Mouse (Mus musculus) layer of hippocampus, postnatal 36 days (tissue): Measurements from ENCODE around the gene Slc19a3. TPM values are rescaled to one million over a fixed set of nuclear protein-coding genes. Genes with fewer than 3 reads are reported as not detected.

Experiments used
- DNase-seq, 2 experiments: peaks; one replicate each; pipeline ENCODE4 v3.0.0; 2022
- total RNA-seq, 2 experiments: library from RNA; stranded (reverse); gene quantifications; 2 replicates each; pipeline ENCODE4 v1.2.3; 2021

Slc19a3 gene
- 1 to 10 TPM; 1.8 to 2.1 TPM for total RNA-seq

GRCm38 (mm10) chr1:83038109-83038672 lies at the start of gene Slc19a3:
Slc19a3 (minus strand) TSS chr1:83038448.
- DNase-seq = peak; percentile 20 to 45

DNA sequence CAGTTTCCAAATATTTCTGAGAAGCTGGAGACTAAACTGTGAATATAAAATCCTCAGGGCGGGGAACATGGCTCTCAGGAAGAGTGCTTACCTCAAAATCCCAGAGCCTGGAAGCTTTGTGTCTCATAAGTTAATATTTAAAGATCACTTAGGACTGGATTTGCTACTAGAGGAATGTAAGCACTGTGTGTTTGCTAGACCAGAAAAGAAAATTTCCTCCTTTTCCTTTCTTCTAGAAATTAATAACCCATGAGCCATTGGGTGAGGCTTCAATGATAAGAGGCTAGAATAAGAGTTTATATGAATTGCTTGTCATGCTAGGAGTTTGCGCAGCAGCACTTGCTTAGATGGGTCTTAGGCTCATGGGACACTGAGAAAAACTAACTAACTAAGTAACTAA lies 46.5 kb upstream of the Slc19a3 start:
- no peak for DNase-seq

GRCm38 (mm10) chr1:83077016-83077415 lies 38.8 kb upstream of the Slc19a3 start:
- no peak for DNase-seq

- DNase-seq = peak in 1 of 2 experiments; percentile 15
Measured at GRCm38 (mm10) chr1:83076190-83076917, 38.1 kb upstream of the Slc19a3 start.

GRCm38 (mm10) chr1:83075526-83076189 lies 37.4 kb upstream of the Slc19a3 start:
- DNase-seq = no peak

- no peak for DNase-seq
Measured at GRCm38 (mm10) chr1:83067205-83067604, 29.0 kb upstream of the Slc19a3 start.

DNA sequence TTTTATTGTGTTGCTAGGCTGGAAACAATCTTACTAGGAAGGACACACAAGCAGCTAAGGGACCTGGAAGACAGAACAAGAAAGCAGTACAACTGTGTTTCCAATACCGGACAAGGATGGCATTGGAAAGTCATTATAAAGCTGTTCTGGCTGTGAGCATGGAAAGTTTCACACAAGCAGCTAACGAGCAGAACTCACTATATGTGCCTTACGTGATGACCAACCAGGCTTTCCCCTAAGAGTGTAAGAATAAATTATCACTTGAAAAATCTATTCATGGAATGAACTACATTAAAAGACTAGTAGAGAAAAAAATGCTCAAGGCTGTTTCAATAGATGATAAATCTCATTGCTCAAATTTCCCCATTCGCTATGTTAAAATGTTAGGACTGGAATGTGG lies 28.3 kb upstream of the Slc19a3 start:
- no peak for DNase-seq

DNA sequence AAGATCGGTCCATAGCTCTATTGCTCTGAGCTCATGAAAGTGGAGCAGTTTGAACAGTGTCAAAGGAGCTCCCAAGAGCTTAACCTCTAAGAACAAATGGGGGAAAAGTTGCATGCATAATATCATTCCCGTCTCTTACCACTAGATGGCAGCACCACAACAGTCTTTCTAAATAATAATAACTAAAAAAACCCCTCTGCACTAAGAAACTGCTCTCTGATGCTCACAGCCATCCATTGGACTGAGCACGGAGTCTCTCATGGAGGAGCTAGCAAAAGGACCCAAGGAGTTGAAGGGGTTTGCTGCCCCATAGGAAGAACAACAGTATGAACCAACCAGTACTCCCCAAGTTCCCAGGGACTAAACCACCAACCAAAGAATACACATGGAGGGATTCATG lies 26.6 kb upstream of the Slc19a3 start:
- DNase-seq = no peak

DNA sequence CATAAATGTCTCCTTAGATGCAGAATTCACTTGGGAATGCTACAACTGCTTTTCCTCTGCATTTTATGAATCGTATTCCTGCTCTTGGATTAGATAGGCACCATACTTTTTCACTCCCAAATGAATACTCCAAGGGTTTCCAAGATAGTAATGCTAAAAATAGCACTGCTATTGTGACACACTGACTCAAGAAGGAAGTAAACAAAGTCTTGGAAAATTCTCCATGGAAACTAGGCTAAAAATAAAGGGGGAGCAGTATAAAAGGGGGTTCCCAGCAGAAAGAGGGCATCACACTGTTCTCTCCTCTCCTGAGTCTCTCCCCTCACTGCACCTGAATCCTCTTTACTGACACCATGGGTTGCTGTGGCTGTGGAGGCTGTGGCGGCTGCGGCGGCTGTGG lies 22.4 kb upstream of the Slc19a3 start, which contains the start of gene Krtap28-13:
TSS of gene Krtap28-13 (plus strand) at position 288 of the 400 bp plus-strand sequence.
- DNase-seq = no peak

- no peak for DNase-seq
Measured at GRCm38 (mm10) chr1:83059278-83059677, 21.0 kb upstream of the Slc19a3 start, which contains the start of gene A030005K14Rik. A030005K14Rik (minus strand) TSS chr1:83059378.

DNA sequence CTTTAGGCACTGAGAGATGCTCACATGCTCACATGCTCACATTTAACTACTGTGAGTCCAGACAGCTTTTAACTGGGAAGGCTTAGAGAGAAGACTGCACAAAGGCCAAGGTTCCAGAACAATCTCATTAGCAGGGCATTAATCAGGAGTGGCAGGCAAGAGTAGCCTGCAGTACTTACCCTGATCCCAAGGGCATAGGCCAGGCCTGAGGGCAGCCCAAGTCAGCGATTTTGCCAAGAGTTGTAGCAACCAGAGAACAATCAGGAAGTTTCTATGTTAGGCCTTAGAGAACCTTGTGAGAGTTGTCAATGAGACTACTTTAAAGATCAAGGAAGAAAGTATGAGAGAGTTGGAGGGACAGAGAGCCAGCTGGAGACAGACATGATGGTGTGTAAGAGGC lies 20.2 kb upstream of the Slc19a3 start:
- no peak for DNase-seq

- DNase-seq = no peak
Measured at GRCm38 (mm10) chr1:83044882-83045427, 6.7 kb upstream of the Slc19a3 start, which contains the start of gene Gm47969. Gm47969 (plus strand) TSS chr1:83044932.

- DNase-seq = no peak
Measured at GRCm38 (mm10) chr1:83042380-83042779, 4.1 kb upstream of the Slc19a3 start, which contains the start of gene Krtap28-10. Krtap28-10 (minus strand) TSS chr1:83042480.

DNA sequence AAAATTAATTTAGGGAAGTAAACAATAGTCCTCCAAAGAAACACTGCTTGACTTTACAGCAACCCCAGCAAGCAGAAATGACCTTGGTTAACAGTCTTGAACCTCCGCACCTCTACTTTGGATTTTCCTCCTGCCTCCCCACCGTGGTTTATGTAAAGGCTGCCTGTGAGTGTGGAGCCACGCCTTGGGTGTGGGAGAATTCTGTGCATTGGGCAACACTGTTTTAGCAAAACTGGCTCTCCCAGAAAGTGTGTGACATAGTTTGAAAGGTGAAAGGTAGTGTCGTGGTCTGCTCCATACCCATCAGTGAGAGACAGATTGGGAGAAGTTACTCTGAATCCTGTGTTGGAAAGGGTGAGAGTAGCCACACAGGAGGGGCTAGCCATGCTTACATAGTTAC lies 832 bp upstream of the Slc19a3 start:
- no peak for DNase-seq

- no peak for DNase-seq
Measured at GRCm38 (mm10) chr1:83036892-83037667, 1.2 kb downstream of the Slc19a3 start.

- DNase-seq = no peak
Measured at GRCm38 (mm10) chr1:83034509-83034908, 3.7 kb downstream of the Slc19a3 start.

DNA sequence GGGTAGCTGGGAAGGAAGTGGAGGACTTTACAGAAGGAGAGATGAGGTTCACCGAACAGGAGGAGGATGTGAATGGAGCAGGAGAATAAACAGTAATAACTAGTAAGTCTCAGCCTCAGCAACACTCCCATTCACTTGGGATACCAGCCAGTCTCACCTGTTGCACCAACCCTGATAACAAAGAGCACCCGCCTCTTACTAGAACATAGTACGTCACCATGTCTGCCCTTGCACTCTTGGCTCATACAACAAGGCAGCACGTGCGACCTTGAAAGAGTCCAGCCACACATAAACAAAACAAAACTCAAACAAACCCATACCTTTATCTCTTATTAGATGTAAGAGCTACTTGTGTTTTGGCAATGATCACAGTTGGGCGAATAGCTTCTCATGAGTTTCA lies 5.7 kb downstream of the Slc19a3 start:
- DNase-seq = no peak

DNA sequence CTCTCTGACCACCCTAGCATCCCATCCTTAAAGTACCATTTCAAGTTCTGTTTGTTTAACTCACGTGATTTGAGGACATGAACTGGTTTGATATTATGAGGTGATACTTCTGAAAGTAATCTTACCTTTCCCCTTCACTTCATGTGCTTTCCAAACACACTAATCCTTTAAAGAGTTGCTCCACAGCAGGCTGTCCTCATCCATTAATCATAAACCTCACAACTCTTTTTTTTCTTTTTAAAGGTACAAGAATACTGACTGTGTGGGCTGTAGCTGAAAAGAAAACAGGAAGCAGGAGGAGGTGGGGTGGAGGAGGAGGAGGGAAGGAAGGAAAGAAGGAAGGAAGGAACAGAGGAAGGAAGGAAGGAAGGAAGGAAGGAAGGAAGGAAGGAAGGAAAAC lies 6.3 kb downstream of the Slc19a3 start:
- no peak for DNase-seq

GRCm38 (mm10) chr1:83016556-83016955 lies 21.7 kb downstream of the Slc19a3 start:
- no peak for DNase-seq

DNA sequence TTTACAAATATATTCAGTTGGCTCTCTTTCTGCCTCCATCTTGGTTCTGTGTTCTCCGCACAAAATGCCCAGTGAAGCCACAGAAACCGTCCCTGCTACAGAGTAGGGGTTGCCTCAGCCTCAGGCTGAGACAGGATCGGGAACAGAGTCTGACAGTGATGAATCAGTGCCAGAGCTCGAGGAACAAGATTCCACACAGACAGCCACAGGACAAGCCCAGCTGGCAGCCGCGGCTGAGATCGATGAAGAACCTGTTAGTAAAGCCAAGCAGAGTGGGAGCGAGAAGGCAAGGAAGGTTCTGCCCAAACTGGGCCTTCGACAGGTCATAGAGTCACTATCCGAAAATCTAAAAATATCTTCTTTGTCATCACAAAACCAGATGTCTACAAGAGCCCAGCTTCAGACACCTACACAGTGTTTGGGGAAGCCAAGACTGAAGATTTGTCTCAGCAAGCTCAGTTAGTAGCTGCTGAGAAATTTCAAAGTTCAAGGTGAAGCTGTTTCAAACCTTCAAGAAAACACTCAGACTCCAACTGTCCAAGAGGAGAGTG lies 22.8 kb downstream of the Slc19a3 start:
- no peak for DNase-seq

DNA sequence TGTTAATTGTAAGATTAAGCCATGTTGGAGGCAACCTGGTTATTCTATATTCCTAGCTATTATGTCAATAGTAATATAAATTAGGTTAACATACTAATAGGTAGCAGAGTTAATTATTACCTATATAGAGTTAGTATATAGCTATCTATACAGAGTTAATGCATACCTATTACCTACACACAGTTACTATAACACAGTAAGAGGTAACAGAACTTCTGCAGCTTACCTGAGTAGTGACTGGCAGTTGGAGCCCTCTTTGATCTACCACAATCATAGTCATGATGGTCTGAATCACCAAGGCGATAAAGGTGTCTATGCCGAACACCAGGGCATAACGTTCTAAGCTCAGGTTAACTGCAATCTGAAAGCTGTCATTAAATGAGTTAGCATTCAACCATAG lies 23.8 kb downstream of the Slc19a3 start:
- no peak for DNase-seq

GRCm38 (mm10) chr1:83007471-83007870 lies 30.8 kb downstream of the Slc19a3 start:
- DNase-seq = no peak
